Mouse (Mus musculus): ENCODE measurements around the gene Fam187a.

DNA sequence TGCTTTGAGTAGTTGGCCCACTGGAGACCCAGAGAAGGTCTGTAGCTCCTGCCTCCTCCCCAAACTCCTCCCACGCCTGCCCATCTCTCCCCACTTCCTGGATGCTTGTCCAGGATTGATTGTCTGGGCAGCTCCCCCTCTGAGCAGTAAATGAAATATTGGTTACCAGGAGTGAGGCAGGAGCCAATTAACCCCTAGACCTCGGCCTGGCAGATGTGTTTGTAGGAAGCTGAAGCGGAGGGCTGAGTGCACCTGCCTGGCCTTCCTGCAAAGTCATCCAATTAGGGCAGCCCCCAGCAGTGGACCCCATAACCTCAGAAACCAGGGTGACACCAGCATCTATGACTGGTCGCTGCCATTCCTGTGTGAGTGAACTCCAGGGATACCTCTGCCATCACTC is 51.3 kb downstream of the Fam187a start:
- TF ChIP-seq USF2 (IDR thresholded peaks at IDR 0.05; ENCODE audit: borderline replicate concordance in 1 of 2, insufficient read depth in 1 of 2, low read depth in 1 of 2, low read length in 2 of 2) (no peak), POLR2A (IDR thresholded peaks at IDR 0.05; ENCODE audit: control insufficient read depth in 1 of 2, insufficient read depth in 1 of 2, low read depth in 1 of 2, low read length in 2 of 2, poor library complexity in 1 of 2) (no peak), CTCF (IDR thresholded peaks at IDR 0.05 in 2 of 3, conservative IDR thresholded peaks at IDR 0.05 in 1 of 3; ENCODE audit: control insufficient read depth in 1 of 3, insufficient read depth in 1 of 3, low read depth in 2 of 3, low read length in 3 of 3, poor library complexity in 1 of 3, severe bottlenecking in 1 of 3) (no peak), MAFK (IDR thresholded peaks at IDR 0.05; ENCODE audit: borderline replicate concordance, low read depth, low read length) (no peak), GATA1 (IDR thresholded peaks at IDR 0.05; ENCODE audit: low read depth, low read length) (no peak), MAX (IDR thresholded peaks at IDR 0.05; ENCODE audit: low read length) (no peak), HCFC1 (IDR thresholded peaks at IDR 0.05; ENCODE audit: low read depth, low read length) (no peak), ZC3H11A (IDR thresholded peaks at IDR 0.05; ENCODE audit: low read depth, low read length) (no peak), E2F4 (IDR thresholded peaks at IDR 0.05; ENCODE audit: borderline replicate concordance, low read depth, low read length) (no peak), POLR2AphosphoS2 (IDR thresholded peaks at IDR 0.05; ENCODE audit: low read length) (no peak), UBTF (IDR thresholded peaks at IDR 0.05; ENCODE audit: borderline replicate concordance, insufficient read depth, low read depth, low read length) (no peak)

Measured in MEL (cell line).